In the genomic region with DNA sequence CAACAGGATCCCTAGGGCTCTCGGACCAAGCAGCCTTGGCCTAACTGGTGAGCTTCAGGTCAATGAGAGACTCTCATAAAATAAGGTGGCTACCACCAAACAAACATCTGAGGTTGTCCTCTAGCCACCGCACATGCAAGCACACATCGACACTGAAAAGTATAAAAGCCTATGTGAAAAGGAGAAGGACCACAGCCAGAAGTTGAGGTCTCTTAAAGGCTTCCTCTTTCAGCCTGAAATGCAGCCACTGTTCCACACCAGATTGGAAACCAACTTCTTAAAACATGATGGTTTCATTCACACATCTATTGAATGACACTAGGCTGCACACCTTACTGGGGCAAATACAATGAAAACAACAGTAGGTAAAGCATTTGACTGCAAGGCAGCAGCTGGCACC, we compare ENCODE assay signal across 22 mouse cellular contexts.
"Had no signal": no experiment of that assay in that cellular context is flagged by ENCODE, and none has a peak within 500 bp of the region (broad histone marks: within the 10 kb centered on the region; RNA-seq: fewer than 3 reads in every experiment).

No protein-coding gene starts in this region.

- H3K9ac ChIP-seq: limb, embryonic 12.5 days; limb, embryonic 15.5 days; liver, embryonic 14.5 days; liver, postnatal 0 days; lung, embryonic 14.5 days; midbrain, embryonic 12.5 days; midbrain, embryonic 15.5 days; neural tube, embryonic 12.5 days; neural tube, embryonic 15.5 days had no signal

- H3K27ac ChIP-seq: limb, embryonic 12.5 days; limb, embryonic 15.5 days; liver, embryonic 14.5 days; macrophage; midbrain, embryonic 12.5 days; midbrain, embryonic 15.5 days; neural tube, embryonic 12.5 days; neural tube, embryonic 15.5 days had no signal

- H3K36me3 ChIP-seq: limb, embryonic 15.5 days; midbrain, embryonic 12.5 days; midbrain, embryonic 15.5 days had no signal

- H3K9me3 ChIP-seq: limb, embryonic 12.5 days; limb, embryonic 15.5 days; midbrain, embryonic 12.5 days; midbrain, embryonic 15.5 days; neural tube, embryonic 12.5 days; neural tube, embryonic 15.5 days had no signal

- H3K4me3 ChIP-seq: limb, embryonic 12.5 days; limb, embryonic 15.5 days; midbrain, embryonic 12.5 days; midbrain, embryonic 15.5 days; neural tube, embryonic 12.5 days; neural tube, embryonic 15.5 days had no signal

- H3K27me3 ChIP-seq: limb, embryonic 15.5 days; neural tube, embryonic 12.5 days; neural tube, embryonic 15.5 days had no signal

- H3K4me2 ChIP-seq: limb, embryonic 12.5 days; limb, embryonic 15.5 days; liver, embryonic 11.5 days; lung, embryonic 14.5 days; midbrain, embryonic 12.5 days; midbrain, embryonic 15.5 days; neural tube, embryonic 12.5 days had no signal

- DNase-seq: kidney, adult 18-20 months; kidney, adult 9 months; kidney, postnatal 14 days; kidney, postnatal 4 days; left cerebral cortex, postnatal 4 days; liver, postnatal 0 days; lung, embryonic 14.5 days; right cerebral cortex, adult 18-20 months; right cerebral cortex, postnatal 25 days; spleen, adult 18-20 months; thymus, adult 18-20 months; thymus, postnatal 25 days had no signal

- ATAC-seq: liver, postnatal 0 days; lung, postnatal 0 days; midbrain, embryonic 15.5 days had no signal
